Mouse (Mus musculus) layer of hippocampus, adult 8-10 months (tissue): ENCODE data around the gene Dpf2. TPM values are rescaled to one million over a fixed set of nuclear protein-coding genes. Genes with fewer than 3 reads are reported as not detected.

Source experiments
- DNase-seq, 2 experiments: peaks; one replicate each; pipeline ENCODE4 v3.0.0; 2022; ENCODE audit warnings: low spot score in 2 of 2
- total RNA-seq, 4 experiments: library from RNA; stranded (reverse); gene quantifications; 2 replicates each; pipeline ENCODE4 v1.2.4; 2022

Gene Dpf2
- total RNA-seq, 4 experiments from 2014 or later, result 89.6 to 135 (median 97.5) TPM

- DNase-seq, result no peak
Measured at GRCm38 (mm10) chr19:5937095-5937835, 24.5 kb upstream of the Dpf2 start.

DNA sequence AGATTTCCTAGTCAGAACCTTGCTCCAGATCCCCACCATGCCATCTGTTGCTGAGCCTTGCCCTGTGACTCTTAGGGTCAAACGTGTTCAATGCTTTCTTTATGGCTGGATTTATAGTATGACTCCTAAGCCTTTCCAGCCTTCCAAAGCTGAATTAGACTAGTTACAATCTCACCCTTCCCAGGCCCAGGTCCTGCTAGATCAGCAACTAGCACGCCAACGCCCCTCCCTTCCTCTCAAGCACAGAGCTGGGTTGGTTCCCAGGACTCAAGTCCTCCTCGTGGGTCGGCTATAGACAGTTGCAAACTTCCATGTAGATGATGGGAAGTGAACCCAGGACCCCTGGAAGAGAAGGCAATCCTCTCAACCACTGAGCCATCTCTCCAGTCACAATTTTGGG, 22.9 kb upstream of the Dpf2 start:
- no peak for DNase-seq

- DNase-seq, result no peak
Measured at GRCm38 (mm10) chr19:5935266-5935665, 22.5 kb upstream of the Dpf2 start.

GRCm38 (mm10) chr19:5929634-5930596, 17.1 kb upstream of the Dpf2 start:
- DNase-seq, result no peak

GRCm38 (mm10) chr19:5928546-5928945, 15.7 kb upstream of the Dpf2 start:
- DNase-seq, result no peak

GRCm38 (mm10) chr19:5928104-5928503, 15.3 kb upstream of the Dpf2 start:
- DNase-seq, result no peak

DNA sequence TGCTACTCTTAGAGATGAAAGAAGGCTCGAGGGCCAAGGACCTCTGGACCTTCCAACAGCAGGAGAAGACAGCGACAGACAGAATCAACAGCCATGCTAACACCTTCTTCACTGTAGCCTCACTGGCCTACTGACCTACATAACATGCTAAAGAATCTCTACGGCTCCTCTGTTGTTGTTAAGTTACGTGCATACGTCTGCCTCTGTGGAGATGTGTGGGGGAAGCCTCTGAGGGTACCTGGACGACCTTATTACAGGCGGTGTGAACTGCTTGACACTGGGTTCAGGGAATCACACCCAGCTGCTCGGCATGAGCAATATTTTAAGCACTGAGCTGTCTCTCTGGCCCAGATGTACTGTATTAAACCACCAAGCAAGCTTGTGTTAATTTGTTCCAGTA, 14.7 kb upstream of the Dpf2 start:
- DNase-seq, result no peak

- DNase-seq, result no peak
Measured at GRCm38 (mm10) chr19:5927026-5927425, 14.2 kb upstream of the Dpf2 start.

DNA sequence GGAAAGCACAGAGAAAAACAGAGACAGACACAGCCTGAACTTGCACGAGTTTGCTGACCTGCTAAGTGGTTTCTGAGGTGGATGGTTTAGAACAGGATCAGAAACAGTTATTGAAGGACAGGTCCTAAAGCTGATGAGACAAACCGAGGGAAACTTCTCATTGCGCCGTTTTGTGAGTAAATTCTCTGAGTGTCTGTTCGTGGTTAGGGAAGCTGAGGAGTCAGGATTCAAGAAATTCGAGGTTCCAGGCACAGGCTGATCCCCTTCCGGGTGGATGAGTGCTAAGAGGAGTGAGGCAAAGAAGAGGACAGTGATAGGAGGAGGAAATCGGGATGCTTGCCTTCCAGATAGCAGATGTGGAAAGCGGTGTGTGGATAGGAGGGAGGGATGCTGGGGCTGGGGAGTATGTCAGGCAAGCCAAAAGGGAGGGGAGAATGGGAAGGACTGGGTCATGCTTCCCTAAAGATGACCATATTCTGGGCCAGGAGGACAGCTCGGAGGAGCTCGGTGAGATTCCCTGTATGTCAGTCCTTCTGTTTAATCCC, 12.6 kb upstream of the Dpf2 start:
- DNase-seq, result no peak

- DNase-seq, result peak; percentile 84 to 88
Measured at GRCm38 (mm10) chr19:5924713-5925093, 11.9 kb upstream of the Dpf2 start, which contains the start of gene Cdc42ep2. TSS of gene Cdc42ep2 (minus strand) at chr19:5924816.

DNA sequence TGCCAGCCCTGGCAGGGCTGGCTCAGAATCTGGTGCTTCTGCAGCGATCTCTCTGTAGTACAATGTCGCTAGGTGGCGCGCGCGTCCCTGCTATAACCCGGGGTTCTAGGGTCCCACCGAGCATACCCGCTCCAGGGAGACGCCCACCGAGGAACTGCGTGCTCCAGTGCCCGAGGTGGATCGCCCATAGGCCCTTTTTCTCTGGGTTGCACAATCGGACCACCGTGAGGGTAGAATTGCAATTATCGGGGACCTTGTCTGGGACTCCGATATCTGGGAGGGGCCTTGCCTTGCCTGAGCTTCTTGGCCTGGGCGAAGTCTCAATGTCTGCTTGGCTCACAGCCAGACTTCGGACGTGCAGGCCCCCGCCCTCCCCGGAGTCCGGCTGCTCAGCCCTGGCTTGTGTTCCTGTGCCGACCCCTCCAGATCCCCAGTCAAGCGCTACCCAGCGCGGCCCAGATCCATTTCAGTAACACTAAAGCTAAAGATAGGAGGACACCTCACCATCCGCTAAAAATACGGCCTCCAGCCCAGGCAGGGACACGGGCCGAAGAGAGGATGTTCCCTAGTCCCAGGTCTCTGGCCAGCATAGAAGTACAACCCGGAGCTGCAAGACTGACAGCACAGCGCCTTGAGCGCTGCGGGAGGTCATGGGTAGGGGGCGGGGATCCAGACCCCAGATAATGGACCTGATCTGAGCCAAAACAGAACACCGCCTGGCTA, 11.3 kb upstream of the Dpf2 start:
- peak; percentile 62 to 88 for DNase-seq

DNA sequence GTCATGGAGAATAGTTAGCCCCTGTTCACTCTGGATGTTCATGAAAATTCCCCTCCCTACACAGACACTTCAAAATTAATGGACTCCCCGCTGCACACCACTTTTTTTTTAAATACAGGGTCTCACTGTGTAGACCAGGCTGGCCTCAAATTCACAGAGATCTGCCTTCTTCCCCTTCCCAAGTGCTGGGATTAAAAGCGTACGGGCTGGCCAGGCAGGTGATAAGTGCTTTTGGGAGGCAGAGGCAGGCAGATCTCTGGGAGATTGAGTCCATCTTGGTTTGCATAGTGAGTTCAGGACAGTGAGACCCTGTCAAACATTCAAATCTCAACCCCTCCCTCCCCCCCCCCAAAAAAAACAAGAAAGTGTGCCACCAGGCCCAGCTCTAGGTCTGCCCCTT, 10.2 kb upstream of the Dpf2 start:
- no peak for DNase-seq

DNA sequence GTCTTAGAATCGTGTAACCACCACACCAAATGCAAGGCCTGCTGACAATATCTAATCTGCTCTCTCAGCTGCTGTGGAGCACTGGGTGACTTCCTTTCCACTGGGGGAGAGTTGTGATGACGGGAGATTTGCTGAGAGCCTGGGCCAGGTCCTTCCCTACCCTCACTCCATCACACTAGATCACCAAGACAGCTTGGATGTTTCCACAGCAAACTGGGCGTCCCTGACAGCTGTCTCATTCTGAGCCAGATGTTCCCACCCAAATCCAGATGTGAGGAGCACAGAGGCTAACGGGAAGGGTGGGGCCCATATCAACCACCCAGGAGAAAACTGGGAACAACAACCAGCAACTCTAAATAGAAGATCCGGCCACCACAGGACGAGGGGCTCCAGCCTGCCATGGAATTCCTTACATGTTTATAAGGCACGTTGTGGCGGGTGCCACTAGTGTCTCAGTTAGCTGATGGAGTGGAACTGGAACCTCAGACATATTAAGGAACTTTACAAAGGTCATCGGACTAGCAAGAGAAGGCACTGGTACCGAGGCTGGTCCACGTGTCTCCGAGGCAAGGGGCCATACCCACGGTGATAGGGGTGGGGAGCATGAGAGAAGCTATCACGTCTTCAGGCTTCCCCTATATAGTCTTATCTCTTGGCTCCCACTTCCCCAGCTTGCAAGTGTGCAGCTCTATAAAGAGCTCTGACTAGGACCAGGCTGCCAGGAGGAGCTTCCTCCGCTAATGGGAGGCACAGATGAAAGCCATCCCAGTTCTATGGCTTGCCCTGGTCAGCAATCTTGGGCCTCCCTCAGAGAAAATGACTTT, 9.5 kb upstream of the Dpf2 start:
- DNase-seq, result no peak

- DNase-seq, result no peak
Measured at GRCm38 (mm10) chr19:5921715-5922114, 8.9 kb upstream of the Dpf2 start.

- peak; percentile 98 to 99 for DNase-seq
Measured at GRCm38 (mm10) chr19:5912103-5913006, 455 bp downstream of the Dpf2 start.

DNA sequence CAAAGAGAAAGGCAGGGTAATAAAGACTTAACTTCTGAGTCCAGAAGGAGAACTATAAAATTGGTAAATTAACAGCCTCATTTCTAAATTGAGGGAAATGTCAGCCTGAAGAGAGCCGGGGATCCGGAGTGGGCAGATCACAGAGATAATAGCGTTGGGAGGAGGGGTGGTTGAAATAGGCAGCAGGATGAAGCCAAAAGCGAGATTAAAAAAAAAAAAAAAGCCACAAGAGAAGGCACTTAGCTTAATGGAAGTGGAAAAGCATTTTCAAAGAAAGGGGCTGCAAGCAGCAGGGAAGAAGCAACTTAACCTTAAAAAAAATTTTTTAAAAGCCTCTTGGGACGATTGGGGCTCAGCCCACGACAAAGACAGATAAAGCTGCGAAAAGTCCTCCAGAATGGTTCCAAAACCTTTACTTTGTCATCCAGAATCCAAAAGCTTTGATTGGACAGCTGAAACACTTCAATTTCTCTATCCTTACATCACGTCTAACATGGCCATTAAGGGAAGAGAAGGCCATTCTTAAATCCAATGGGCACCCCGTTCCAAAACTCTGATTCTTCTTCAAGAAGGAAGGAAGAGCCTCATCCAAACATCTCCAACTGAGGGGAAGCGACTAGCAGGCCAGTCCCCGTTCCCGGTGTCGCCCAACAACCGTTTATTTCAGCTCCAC, 1.2 kb downstream of the Dpf2 start:
- no peak for DNase-seq

DNA sequence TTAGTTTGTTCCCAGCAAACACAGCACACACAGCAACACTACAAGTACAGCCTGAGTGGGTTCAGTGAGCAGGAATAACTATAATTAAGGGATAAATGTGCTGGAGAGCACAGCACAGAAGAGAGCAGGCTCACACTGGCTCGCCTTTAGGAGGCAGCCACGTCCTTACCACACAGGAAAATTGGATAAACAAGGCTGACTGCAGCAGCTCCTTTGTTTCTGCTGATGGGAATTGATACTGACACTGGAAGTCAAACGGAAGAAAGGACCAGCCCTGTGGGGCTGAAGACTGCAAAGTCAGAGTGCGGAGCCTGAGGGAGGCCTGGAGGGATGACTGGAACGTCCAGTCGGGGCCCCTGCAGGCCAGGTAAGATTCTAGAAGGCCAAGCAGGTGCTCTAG, 2.6 kb downstream of the Dpf2 start:
- DNase-seq, result no peak

DNA sequence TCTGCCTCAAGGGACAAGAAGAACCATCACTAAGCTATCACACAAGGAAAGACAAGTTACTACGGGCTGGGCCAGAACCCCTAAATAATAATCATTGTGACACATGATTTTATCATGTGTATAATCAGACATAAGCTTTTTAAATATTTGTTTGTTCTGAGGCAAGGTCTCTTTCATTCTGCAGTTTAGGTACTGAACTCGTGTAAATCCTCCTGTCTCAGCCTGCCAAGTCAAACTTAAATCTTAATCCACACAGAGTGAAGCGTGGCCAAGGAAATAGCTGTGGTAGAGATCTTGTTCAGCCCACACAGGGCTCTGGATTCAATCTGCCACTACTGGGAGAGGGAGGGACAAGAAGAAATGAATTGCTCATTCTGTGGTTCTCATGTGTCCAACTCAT, 5.5 kb downstream of the Dpf2 start:
- no peak for DNase-seq
